Mouse (Mus musculus): ENCODE results near the gene Trim9. TPM values are rescaled to one million over a fixed set of nuclear protein-coding genes. Genes with fewer than 3 reads are reported as not detected.
A peak's percentile ranks its signal among the peaks of the same experiment; 100 is the strongest.

Trim9 gene
- total RNA-seq, 4 experiments from 2014 or later, result 0.09 to 0.19 (median 0.11) TPM; not detected in 1

DNA sequence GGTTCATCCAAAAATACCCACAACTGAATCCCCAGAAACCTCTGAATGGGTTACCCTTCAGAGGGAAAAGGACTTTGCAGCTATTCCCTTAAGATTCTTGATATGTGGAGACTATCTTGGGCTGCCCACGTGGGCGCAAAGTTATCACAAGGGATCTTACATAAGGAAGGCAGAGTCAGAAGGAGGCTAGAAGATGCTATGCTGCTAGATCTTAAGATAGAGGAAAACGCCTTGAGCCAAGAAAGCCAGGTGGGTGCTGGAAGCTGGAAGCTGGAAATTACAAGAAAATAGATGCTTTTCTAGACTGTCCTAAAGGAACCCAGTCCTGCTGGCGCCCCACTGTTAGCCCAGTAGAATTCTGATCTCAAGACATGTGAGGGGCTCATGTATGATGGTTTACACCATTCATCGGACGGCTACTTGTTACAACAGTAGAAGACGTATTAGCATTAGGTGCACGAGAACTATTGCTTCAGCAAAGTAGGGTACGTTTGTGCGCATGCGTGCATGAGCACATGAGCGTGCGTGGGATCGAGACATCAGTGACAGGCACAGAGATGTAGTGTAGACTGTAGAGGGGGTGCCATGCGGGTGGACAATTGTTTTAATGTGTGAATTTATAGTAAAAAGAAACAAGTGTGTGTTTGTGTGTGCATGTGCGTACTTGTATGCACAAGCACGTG, 85.0 kb downstream of the Trim9 start:
- no peak for DNase-seq (ENCODE audit: low spot score)

DNA sequence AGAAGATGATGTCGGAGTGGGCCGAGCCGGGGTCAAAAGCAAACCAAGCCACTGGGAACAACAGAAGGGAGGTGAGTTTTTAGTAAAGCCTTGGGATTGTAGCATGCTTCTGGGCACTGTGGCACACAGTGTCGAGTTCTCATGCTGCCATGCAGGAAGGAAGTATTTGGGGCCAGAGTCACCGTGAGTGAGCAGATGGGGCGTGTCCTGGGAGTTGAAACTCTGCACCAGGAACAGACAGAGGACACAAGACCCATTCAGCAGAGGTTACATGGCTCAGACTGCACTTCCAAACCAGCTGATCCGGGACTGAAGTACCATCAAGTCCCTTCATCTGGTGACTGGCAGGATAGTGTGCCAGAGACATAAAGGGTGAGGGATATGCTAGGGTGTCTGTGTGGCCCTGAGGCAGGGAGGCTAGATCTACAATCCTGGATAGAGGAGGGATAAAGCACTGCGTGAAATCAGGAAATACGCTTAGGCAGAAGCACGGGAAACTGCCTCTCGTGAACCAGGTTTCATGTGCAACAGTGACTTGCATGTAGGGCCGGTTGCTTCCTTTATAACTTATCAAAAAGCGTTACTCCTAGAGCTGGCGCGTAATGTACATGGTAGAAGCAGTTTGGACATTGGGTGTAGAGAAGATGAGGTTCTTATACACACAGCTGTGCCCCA, 96.1 kb downstream of the Trim9 start:
- DNase-seq (ENCODE audit: low spot score), result no peak

DNA sequence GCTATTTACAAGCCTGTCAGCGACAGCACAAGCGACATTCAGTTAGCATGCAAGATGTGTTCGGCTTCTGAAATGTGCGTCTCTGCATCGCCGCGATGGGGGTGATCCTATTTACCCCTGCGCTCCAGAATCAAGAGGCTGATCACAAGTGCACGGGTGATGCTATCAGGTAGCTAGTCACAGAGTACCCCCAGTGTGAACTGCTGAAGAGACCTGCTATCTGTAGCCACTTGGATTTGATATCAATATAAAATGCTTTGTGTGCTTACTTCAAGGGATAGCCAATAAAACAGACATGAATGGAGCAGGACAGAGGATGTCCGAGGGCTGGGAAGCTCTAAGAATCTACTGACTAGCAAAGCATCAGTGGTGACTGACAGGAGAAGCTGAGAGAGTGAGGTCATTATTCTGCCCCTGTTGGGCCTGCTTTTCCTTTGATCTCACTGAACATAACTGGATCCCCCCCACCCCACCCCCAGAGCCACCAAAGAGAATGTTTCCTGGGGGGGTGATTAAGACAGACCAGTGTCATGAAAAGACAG, 97.7 kb downstream of the Trim9 start:
- DNase-seq (ENCODE audit: low spot score), result no peak

DNA sequence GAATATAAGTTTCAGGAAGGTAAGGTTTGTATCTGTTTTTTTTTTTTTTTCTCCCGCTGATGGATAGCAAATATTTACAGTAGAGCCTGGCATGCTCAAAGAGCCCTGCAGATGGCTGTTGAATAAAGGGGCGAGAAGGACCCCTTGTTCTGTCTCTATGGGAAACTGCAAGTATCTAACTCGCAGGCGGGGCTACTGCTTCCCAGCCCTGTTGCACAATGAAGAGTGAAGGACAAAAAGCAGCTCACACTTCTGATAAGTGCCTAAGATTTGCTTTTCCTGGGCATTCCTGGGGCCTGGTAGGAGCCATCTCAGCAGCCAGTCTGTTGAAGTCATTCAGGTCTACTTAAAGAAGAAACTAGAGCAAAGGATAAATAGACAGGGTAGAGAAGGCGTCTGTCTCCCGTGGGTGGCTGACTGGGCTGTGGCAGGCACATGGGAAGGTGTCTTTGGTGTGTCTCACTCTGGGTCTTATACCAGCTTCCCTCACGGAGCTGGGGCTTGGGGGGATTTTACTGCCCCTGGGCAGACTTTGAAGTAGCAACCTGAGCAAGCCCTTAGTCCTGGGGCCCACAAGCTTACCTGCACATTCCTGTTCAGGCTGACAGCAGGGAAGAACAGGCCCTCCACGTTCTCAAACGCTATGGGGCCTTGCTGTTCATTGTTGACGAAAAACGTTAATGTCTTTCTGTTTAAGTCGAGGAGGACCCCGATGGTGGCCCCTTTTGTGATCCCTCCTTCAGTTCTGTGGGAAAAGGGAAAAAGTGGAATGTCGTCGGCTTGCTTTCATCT, 99.5 kb downstream of the Trim9 start:
- DNase-seq (ENCODE audit: low spot score), result no peak

DNA sequence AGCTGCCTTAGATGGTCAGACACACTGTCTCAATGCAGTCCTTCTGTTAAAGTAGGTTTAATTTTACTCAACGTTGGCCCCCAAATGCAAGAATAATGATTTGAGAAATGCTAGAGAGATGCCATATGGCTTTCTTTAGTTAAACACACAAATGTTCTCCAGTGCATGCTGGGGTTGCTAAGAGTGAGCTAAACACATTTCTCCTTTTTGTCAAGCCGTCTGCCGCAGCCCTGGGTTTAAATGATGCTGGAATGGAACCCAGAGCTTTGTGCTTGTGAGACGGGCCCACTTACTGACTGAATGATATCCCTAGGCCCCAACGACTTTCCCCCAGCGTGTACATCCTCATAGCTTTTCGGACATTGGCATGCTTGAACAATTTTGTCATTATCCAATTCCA, 104.9 kb downstream of the Trim9 start:
- no peak for DNase-seq (ENCODE audit: low spot score)

DNA sequence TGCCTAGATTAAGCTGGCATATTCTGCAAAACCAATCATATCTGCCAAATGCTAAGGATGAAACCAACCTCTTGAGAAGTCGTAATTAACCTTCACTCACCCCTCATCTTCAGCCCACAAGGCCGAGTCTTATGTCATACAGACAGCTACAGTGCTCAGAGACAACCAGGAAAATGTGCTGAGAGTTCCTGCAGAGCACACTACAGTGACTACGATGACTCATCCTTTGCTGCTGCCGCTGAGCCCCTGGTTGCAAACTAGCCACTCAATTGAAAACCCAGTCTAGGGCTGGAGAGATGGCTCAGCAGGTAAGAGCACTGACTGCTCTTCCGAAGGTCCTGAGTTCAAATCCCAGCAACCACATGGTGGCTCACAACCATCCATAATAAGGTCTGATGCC, 107.7 kb downstream of the Trim9 start:
- no peak for DNase-seq (ENCODE audit: low spot score)

DNA sequence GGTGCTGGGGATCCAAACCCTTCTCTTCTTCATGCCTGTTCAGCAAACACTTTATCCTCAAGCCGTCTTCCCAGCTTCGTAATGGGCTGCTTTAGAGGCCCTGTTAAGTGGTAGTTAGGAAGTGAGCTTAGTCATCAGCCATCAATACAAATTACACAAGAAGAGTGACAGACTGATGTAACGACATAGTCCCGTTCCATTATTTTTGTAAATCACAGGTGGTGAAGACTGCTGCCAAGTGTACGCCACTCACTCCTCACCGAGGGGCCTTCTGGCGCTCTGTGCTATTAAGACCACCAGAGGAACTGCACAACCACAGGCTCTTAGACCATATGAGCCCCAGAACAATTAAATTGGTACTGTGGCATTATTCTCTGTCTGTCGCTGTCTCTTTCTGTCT, 108.8 kb downstream of the Trim9 start:
- no peak for DNase-seq (ENCODE audit: low spot score)

DNA sequence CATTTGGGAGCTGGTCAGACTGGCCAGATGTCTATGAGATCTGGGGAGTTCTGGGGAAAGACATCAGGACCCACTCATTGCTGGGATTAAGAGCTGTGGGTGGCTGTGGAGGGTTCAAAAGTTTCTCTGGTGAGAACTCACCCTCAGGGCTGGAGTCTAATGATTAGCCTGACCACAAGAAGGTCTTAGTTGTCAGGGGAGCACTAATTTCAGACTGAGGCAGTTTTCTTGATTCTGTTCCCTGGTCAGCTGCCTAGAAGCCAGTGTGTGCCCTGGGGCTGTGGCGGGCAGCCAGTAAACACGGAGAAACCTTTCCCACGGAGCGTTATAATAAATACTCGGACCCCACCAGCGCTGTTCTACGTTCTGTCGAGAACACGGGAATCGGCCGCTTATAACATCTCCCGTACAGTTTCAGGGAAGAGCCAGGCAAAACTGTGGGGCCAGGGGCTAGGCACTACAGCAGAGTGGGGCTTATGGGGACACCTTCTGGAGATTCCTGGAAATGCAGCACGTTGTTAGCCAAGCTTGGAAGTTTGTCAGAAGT, 112.4 kb downstream of the Trim9 start:
- peak; percentile 46 for DNase-seq (ENCODE audit: low spot score)

DNA sequence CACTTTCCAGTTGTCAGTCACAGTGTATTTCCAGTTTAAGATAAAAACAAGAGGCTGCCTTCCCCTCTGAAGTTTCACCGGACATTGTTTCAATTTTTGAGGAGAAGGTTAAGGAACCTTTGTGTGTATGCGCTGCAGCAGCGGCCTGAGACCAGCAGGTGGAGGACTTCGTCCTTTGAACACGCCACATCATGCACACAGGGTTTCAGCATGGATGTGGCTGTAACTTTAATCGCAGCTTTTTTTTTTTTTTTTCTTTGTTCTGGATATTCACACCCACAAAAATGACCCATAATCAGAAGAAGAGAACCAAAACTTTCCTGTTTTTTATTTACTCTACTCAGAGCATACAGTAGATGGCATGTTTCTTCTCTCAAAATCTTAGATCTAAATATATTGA, 113.0 kb downstream of the Trim9 start:
- peak; percentile 11 for DNase-seq (ENCODE audit: low spot score)

DNA sequence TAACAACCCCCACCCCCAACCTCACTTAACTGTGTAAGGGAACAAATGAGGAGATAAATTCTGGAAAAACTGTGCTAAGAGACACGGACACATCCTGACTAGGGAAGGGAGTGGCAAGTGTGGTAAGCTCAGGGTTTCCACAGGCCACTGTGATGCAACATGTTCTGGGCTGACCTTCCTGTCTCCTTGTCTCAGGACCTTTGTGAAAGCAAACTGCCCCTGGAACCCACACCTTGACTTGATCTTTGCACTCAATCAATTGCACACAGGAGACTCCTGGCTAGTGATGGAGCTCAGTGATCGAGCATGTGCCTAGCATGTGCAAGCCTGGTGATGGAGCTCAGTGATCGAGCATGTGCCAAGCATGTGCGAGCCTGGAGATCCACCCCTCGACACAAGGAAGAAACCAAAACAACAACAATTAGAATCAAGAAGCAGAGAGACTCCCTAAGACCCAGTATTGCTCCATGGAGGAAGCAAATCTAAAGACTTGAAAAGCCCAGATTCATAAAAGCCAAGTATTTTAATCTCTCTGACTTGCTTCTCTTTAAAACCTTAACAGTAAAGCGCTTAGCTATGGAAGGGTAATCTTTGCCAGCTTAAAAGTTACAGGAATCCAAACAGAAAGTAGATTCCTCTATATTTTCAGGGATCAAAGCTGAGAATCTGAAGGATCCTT, 113.6 kb downstream of the Trim9 start:
- no peak for DNase-seq (ENCODE audit: low spot score)

DNA sequence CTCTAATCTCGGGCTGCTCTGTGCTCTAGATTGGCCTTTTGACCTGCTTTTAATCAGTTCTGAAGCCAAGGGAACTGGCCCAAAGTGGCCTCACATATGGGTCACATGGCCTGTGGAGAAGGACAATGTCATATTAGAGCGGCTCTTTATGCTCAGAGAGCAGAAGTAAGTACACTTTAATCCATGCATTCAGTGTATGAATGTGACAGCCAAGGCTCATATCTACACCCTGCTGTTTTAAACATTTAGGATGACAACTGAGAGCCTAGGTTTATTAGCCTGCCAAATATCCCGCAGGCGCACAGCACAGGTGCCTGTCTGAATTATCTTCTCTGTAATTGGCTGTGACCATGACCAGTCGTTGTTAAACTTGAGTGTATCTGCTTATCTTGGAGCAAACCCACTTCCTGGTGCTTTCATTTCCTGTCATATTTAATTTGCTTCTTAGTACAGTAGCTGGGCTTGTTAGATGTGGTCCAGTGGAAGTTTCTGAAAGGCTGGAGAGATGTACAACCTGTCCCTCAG, 115.3 kb downstream of the Trim9 start:
- no peak for DNase-seq (ENCODE audit: low spot score)

DNA sequence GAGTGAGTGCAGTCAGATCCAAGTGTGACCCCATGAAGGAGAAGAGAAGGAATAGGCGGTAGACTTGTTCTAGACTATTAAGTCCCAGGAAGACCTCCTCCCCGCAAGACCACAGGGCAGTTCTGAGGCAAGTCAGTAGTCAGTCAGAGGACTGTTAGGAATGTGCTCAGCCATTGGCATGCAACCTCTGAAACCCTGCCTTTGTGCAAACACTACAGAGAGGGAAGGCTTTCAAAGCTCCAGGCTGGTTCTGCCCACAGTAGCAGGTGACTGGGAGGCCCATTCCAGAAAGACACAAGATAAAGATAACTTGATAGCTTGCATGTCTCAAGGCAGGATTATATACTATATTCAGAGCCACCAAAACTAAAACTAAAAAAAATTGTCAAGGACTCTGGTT, 116.1 kb downstream of the Trim9 start, which contains the start of gene Pygl:
Gene Pygl, minus strand, starts transcription at position 195 of the 400 bp plus-strand sequence.
- no peak for DNase-seq (ENCODE audit: low spot score)

DNA sequence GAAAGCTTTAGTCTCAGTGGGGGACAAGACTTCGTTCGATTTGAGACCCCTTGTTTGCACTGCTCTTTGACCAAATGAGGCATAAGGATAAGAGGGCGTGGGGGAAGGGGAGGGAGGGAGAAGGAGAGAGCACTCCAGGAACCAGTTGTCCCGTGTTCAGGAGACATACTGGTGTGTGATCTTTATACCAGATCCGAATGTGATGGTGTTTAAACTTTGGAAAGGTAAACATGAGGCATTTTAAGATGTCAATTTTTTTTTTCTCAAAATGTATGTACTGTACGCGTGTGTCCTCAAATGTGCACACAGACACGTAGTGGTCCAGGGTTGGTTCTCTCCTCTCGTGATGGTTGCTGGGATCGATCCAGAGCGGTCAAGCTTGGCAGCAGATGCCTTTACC, 119.3 kb downstream of the Trim9 start:
- no peak for DNase-seq (ENCODE audit: low spot score)

DNA sequence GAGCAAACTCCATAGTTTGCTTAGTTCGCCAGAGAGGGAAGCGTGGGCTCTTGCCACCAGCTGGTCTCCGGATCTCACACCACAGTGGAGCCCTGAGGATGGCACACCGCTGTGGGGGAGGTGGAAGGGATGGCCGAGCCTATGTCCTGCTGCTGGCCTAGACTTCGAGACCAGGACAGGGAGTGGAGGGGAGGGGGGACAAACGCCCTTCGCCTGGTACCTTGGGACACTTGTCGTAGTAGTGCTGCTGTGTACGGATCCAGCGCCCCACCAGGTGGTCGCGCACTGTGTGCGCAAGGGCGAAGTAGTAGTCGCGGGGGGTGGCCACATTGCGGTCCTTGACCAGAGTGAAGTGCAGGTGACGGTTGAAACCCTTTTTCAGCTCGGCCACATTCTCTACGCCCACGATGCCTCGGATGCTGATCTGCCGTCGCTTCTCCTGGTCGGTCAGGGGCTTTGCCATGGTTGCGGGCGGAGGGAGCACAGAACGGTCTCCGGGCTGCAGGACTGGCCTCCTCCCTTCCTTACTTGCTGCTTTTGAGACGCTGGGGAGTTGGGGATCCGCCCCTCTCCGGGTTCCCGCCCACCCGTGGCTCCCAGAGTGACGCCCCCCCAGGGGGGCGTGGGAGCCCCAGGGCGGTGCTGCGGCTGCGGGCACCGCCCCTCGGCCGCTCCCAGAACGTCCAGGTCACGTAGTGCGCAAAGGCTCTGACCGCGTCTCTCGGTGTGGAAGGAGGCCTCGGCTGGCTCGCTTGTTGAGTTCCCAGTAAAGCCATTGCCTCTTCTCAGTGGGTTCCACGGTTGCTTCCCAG, 120.1 kb downstream of the Trim9 start:
- DNase-seq (ENCODE audit: low spot score), result peak; percentile 78

DNA sequence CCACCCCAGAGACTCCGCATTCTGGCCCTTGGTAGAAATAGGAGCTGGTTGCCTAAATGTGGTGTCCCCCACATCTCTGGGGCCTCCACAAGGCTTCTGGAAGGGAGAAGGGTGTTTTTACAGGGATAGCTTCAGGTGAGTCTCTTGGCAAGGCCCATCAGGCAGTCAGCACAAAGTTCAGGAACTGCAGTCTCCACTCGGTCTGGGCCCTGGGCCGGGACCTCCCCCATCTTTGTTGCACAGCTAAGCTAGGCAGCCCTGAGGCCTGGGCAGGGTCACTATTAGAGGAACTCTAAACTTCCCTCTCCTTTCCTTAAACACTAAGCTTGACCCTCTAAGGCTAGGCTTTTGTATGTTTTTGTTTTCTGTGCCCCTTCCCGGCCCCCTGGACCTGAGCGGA, 120.8 kb downstream of the Trim9 start:
- no peak for DNase-seq (ENCODE audit: low spot score)

DNA sequence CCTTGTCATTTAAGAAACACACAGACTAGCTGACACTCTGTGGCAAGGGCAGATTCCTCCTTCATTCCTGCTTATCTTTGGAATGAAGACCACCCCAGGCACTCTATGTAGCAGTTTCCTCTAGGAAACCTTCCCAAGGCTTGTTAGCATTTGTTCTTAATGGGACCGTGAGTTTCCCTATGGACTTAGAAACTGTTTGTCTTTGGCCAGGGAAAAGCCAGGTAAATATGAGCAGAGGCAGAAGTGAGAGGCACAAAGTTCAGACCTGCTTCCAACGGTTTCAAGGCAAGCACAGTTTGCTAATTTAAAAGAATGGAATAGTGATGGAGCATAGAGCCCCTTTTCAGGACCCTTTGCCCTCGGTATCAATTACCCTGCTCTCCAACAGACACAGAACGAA, 124.1 kb downstream of the Trim9 start:
- DNase-seq (ENCODE audit: low spot score), result no peak

DNA sequence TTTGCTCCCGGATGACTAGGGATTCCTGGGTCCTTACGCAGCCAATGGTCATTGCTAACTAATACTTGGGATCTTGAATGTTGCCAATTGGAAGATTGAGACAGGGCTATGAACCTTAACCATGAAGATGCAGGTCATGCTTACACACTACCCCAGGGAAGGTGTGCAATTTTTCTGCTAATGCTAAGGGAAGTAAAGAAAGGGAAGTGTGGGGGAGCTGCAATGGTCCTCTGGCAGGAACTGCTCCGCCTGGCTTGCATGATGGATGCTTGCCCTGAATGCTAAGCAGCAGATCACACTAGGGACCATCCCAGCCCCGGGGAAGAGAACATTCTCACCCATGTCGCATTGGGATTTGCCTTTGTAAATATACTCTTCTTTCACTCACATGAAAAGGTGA, 126.0 kb downstream of the Trim9 start:
- DNase-seq (ENCODE audit: low spot score), result no peak

DNA sequence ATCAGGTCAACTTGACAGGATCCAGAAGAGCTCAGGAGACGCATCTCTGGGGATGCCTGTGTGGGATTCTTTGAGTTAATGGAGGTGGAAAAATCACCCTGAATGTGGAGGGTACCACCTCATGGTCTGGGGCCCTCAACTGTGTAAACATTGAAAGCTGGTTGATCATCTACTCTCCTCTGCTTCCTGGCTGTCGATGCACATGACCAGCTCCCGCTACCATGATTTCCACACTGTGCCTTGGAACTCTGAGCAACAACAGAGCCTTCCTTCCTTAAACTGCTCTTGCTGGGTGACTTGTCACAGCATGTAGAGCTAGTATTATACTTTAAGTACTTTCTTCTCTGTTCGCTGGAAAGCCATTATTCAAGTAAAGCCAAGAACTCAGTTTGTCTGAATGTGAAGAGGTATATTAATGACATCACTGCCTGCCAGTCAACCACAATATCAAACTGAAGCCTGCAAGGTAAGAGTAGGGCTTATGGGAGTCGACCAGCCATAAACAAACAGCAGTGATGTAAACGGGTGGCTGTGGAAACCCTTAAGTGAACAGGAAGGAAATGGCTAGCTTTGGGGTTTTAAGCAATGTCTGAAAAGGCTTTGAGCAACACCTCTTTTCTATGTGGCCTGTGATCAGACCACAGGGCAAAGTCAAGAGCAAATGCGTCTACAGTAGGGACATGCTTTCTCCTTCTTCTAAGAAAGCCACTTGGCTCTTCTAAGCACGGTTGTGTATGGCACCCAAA, 128.4 kb downstream of the Trim9 start:
- no peak for DNase-seq (ENCODE audit: low spot score)

DNA sequence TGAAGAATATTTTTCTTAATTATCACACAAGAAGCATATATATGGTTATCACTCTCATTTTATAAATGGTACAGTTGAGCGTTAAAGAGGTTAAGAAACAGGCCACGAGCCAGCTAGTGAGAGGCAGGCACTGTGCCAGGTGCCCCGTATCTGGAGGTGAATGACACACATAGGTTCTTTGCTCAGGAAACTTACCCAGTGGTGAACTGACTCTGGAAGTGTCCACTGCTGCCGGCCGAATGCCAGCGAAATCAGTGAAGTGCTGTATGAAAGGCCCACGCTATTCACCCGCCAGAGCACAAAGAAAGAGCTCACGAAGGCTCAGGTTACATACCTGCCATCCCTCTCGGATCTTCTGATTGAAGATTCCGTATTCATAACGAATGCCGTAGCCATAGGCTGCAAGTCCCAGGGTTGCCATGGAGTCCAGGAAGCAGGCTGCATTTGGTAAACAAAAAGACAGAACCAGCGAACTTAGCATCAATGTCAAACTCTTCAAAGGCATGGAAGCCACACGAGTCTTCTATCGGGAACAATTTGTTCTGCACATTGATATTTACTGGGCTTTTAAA, 131.1 kb downstream of the Trim9 start:
- DNase-seq (ENCODE audit: low spot score), result no peak

Data from heart, adult 8-10 months (tissue).